Mouse (Mus musculus) MEL (cell line): ENCODE measurements around the gene Plekhf1.

Experiments
- BHLHE40 ChIP-seq: IDR thresholded peaks from 2 replicates; pipeline ENCODE4 v1.6.1; 2012; ENCODE audit warnings: low read depth, mild to moderate bottlenecking, inconsistent platforms, low read length, improper control_type of control experiment, borderline replicate concordance
- CHD1 ChIP-seq: IDR thresholded peaks from 2 replicates; pipeline ENCODE4 v1.6.1; 2012; ENCODE audit warnings: low read depth, mild to moderate bottlenecking, inconsistent platforms, low read length, improper control_type of control experiment
- CTCF ChIP-seq, 3 experiments: IDR thresholded peaks in 2 of 3; conservative IDR thresholded peaks in 1 of 3; 2 replicates each; pipeline ENCODE4 v1.5.1; 2011 to 2012; ENCODE audit warnings: low read length in 3 of 3, low read depth in 2 of 3, mild to moderate bottlenecking in 2 of 3, improper control_type of control experiment in 1 of 3, inconsistent platforms in 1 of 3, mixed read lengths in 1 of 3, moderate library complexity in 1 of 3; ENCODE audit not compliant: control insufficient read depth in 1 of 3, insufficient read depth in 1 of 3, poor library complexity in 1 of 3, severe bottlenecking in 1 of 3
- EP300 ChIP-seq, 2 experiments: IDR thresholded peaks; 2 replicates each; pipeline ENCODE4 v1.6.1; 2011; ENCODE audit warnings: improper control_type of control experiment in 2 of 2, low read length in 2 of 2, low read depth in 1 of 2, mild to moderate bottlenecking in 1 of 2
- POLR2AphosphoS2 ChIP-seq: IDR thresholded peaks from 2 replicates; pipeline ENCODE4 v1.6.1; 2011; ENCODE audit warnings: low read length, improper control_type of control experiment
- TAL1 ChIP-seq: IDR thresholded peaks from 2 replicates; pipeline ENCODE4 v1.6.1; 2012; ENCODE audit warnings: mild to moderate bottlenecking, inconsistent platforms, low read length, moderate library complexity, mixed read lengths
- USF2 ChIP-seq, 2 experiments: IDR thresholded peaks; 2 replicates each; pipeline ENCODE4 v1.6.1; 2011 to 2012; ENCODE audit warnings: improper control_type of control experiment in 2 of 2, low read length in 2 of 2, borderline replicate concordance in 1 of 2, inconsistent platforms in 1 of 2, low read depth in 1 of 2, mild to moderate bottlenecking in 1 of 2; ENCODE audit not compliant: insufficient read depth in 1 of 2
- ZKSCAN1 ChIP-seq: IDR thresholded peaks from 2 replicates; pipeline ENCODE4 v1.6.1; 2012; ENCODE audit warnings: low read depth, mild to moderate bottlenecking, inconsistent platforms, low read length, improper control_type of control experiment, moderate library complexity

DNA sequence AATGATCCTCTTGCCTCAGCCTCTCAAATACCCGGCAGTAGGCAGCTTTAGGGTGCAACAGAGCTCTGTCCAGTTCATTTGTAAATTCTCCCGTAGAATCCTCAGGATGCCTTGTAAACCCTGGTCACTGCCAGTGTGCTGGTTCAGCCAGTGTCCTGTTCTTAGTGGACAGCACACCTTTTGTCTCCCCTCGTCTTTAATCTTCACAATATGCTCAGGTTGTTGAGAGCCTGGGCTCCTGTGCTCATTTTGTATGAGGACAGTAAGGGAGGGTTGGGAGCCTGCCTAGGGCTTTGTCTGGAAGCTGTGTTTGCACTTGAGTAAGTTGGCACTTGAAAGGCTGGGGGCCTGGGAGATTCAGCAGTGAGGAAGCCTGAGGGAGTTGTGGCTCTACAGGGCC, 47.9 kb downstream of the Plekhf1 start:
- no peak for TF ChIP-seq POLR2AphosphoS2
- no peak for TF ChIP-seq CHD1
- TF ChIP-seq CTCF (IDR thresholded peaks at IDR 0.05 in 2 of 3, conservative IDR thresholded peaks at IDR 0.05 in 1 of 3; ENCODE audit: control insufficient read depth in 1 of 3, insufficient read depth in 1 of 3, low read depth in 2 of 3, low read length in 3 of 3, poor library complexity in 1 of 3, severe bottlenecking in 1 of 3): no peak
- TF ChIP-seq USF2 (IDR thresholded peaks at IDR 0.05; ENCODE audit: borderline replicate concordance in 1 of 2, insufficient read depth in 1 of 2, low read depth in 1 of 2, low read length in 2 of 2): no peak
- TF ChIP-seq ZKSCAN1: no peak
- no peak for TF ChIP-seq EP300 (IDR thresholded peaks at IDR 0.05; ENCODE audit: low read depth in 1 of 2, low read length in 2 of 2)
- TF ChIP-seq TAL1: no peak
- TF ChIP-seq BHLHE40: no peak
